Mouse (Mus musculus) small intestine, adult 2 months (tissue): ENCODE measurements around the gene Elmo1.

Source experiments
- CTCF ChIP-seq: fragments of 200-500 bp; IDR thresholded peaks from 2 replicates; pipeline ENCODE4 v1.5.1; 2012; ENCODE audit warnings: low read depth, mild to moderate bottlenecking, control low read depth, inconsistent platforms, low read length, moderate library complexity, mixed read lengths; ENCODE audit not compliant: insufficient replicate concordance, insufficient read length; ENCODE audit errors: extremely low read depth
- POLR2A ChIP-seq: fragments of 200-500 bp; IDR thresholded peaks from 2 replicates; pipeline ENCODE4 v1.6.1; 2012; ENCODE audit warnings: low read depth, mild to moderate bottlenecking, control low read depth, inconsistent platforms, low read length, moderate library complexity

GRCm38 (mm10) chr13:20115131-20115907 is 24.9 kb downstream of the Elmo1 start:
- TF ChIP-seq CTCF (no peak), POLR2A (no peak)
